Mouse (Mus musculus): Measurements from ENCODE around the gene Gm21760. TPM values are rescaled to one million over a fixed set of nuclear protein-coding genes. Genes with fewer than 3 reads are reported as not detected.
"Not testable (repeated sequence)": the region's sequence is repeated elsewhere in the genome, so short reads cannot be mapped to it uniquely, and the experiment has no call there.

Gm21760 gene
- not detected for polyA plus RNA-seq (2017; shearing (Covaris generic))

- not testable (repeated sequence) for ATAC-seq
Measured at GRCm38 (mm10) chrY:80133479-80133878, at the start of gene Gm21760. TSS of gene Gm21760 (plus strand) at chrY:80133779.

Data from CD4-positive, CD25-positive, alpha-beta regulatory T cell, adult 4 months (primary cell).